Mouse (Mus musculus) large intestine, adult 2 months (tissue): ENCODE results near the gene Gsg1l2. TPM values are rescaled to one million over a fixed set of nuclear protein-coding genes. Genes with fewer than 3 reads are reported as not detected.

Experiments
- DNase-seq: peaks from one replicate; pipeline ENCODE4 v3.0.0-alpha.2; 2012; ENCODE audit warnings: low read depth, low spot score
- WGBS: fragments of 180-500 bp; shearing (Covaris S2); methylation state at CpG from one replicate; pipeline ENCODE4 v1.1.7; 2018; 5-methylcytosine and 5-hydroxymethylcytosine counted together
- polyA plus RNA-seq: library from polyadenylated mRNA; depleted of rRNA; stranded (reverse); fragments of >200 nt; gene quantifications from 2 replicates; pipeline ENCODE4 v1.2.3, GENCODE M21; 2012; rRNA removed

Gsg1l2 gene
- polyA plus RNA-seq, 1 experiment = 0.20 TPM

- 68% methylated on average over 5 of the region's 5 CpGs for WGBS
Observed at GRCm38 (mm10) chr11:67808051-67808450, 33.6 kb downstream of the Gsg1l2 start.

GRCm38 (mm10) chr11:67811535-67811934 lies 37.1 kb downstream of the Gsg1l2 start:
- 59% methylated on average over 6 of the region's 6 CpGs for WGBS

More at GRCm38 (mm10) chr11:67808051-67808450, 33.6 kb downstream of the Gsg1l2 start:
- no peak for DNase-seq

GRCm38 (mm10) chr11:67819604-67820003 lies 45.2 kb downstream of the Gsg1l2 start:
- DNase-seq = no peak
- 10% methylated on average over 5 of the region's 5 CpGs for WGBS

More at GRCm38 (mm10) chr11:67811535-67811934, 37.1 kb downstream of the Gsg1l2 start:
- DNase-seq = no peak

- DNase-seq = no peak
- WGBS = 31% methylated on average over 4 of the region's 4 CpGs
Observed at GRCm38 (mm10) chr11:67820221-67820620, 45.8 kb downstream of the Gsg1l2 start.

GRCm38 (mm10) chr11:67821560-67821959 lies 47.2 kb downstream of the Gsg1l2 start:
- DNase-seq = no peak
- WGBS = 93% methylated on average over 6 of the region's 6 CpGs

- peak; percentile 62 for DNase-seq
- WGBS = 9% methylated on average over 12 of the region's 12 CpGs
Observed at GRCm38 (mm10) chr11:67828360-67829059, 54.1 kb downstream of the Gsg1l2 start.

GRCm38 (mm10) chr11:67829530-67829929 lies 55.1 kb downstream of the Gsg1l2 start:
- WGBS = 66% methylated on average over 6 of the region's 6 CpGs
- no peak for DNase-seq

GRCm38 (mm10) chr11:67831820-67832219 lies 57.4 kb downstream of the Gsg1l2 start:
- 66% methylated on average over 5 of the region's 5 CpGs for WGBS
- no peak for DNase-seq

- WGBS = 80% methylated on average over 10 of the region's 10 CpGs
- DNase-seq = no peak
Observed at GRCm38 (mm10) chr11:67835408-67836078, 61.1 kb downstream of the Gsg1l2 start.

Other genes with a start within 250 kb of the Gsg1l2 start
- gene Rcvrn, start 79.3 kb upstream of the Gsg1l2 start, polyA plus RNA-seq = not detected in 2 replicates
- 1.3 and 3.0 TPM in 2 replicates for gene Glp2r, start 3.5 kb upstream of the Gsg1l2 start, polyA plus RNA-seq
- 0.07 TPM in 1 of 2 replicates, not detected in the other for gene Dhrs7c, start 23.6 kb downstream of the Gsg1l2 start, polyA plus RNA-seq
- 12.9 and 19.4 TPM in 2 replicates for gene Usp43, start 147.5 kb downstream of the Gsg1l2 start, polyA plus RNA-seq
- 0.53 and 2.0 TPM in 2 replicates for gene Cfap52, start 191.0 kb downstream of the Gsg1l2 start, polyA plus RNA-seq
- 4.9 and 5.8 TPM in 2 replicates for gene Stx8, start 191.6 kb downstream of the Gsg1l2 start, polyA plus RNA-seq